Mouse (Mus musculus) lung, adult 2 months (tissue): ENCODE measurements at regions not wholly inside any gene's neighbourhood (a gene's known extent, or its start where the extent isn't known, plus 50 kb on each side); places are given as distances from the start of the nearest gene placed in this dataset.

Experiments
- DNase-seq: peaks from one replicate; pipeline ENCODE4 v3.0.0; 2022
- H3K4me1 ChIP-seq: fragments of 200-500 bp; 2 replicates; pipeline ENCODE4 v1.6.1; 2011; ENCODE audit warnings: low read length; ENCODE audit not compliant: control insufficient read depth, insufficient read depth
- H3K4me3 ChIP-seq: fragments of 200-500 bp; replicated peaks from 2 replicates; pipeline ENCODE3; 2011; ENCODE audit warnings: low read depth, mild to moderate bottlenecking, control low read depth, low read length; ENCODE audit errors: extremely low read depth
- CTCF ChIP-seq: fragments of 200-500 bp; IDR thresholded peaks from 2 replicates; pipeline ENCODE4 v1.5.1; 2011; ENCODE audit warnings: mild to moderate bottlenecking, low read length, control low read depth; ENCODE audit not compliant: insufficient read depth
- POLR2A ChIP-seq: fragments of 200-500 bp; IDR thresholded peaks from 2 replicates; pipeline ENCODE4 v1.6.1; 2011; ENCODE audit warnings: low read depth, mild to moderate bottlenecking, control low read depth, low read length, borderline replicate concordance; ENCODE audit errors: extremely low read depth
- WGBS: fragments of 180-500 bp; shearing (Covaris S2); methylation state at CpG from one replicate; pipeline ENCODE4 v1.1.7; 2018; 5-methylcytosine and 5-hydroxymethylcytosine counted together

DNA sequence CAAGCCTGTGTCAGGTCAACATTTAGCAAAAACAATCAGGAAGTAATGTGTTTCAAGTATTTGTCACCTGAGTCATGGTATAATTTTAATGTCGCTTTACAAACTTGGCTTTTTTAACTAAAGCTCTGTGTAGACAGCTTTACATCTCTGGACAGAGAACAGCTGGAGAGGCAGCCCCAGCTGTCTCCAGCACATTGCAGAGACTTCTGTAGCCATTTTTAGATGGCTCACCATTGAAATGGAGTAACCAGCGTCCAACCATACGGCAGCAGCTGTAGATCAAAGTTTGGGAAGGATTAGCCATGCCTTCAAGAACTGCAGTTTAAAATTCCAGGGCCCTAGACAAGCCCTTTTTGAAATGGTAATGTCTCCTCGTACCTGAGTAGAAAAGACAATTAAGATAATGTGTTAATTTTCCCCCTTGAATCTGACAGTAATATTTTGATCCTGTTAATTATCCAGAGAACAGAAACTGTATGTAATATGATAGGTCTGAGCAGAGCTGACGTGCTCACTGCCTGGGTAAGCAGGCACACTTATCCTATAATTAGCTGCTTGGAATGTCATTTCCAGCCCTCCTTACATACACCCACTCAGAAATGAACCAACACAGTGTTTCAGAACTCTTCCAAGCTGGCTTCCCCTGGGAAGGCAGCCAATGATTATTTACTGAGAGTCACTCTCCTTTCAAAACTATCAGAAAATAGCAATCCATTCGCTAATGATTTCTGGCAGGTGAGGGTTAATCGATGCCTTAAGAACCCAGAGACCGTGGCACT lies 104.6 kb upstream of the Irx5 start:
- WGBS: 51% methylated on average over 8 of the region's 8 CpGs
- TF ChIP-seq CTCF: no peak
- no peak for TF ChIP-seq POLR2A
- Histone ChIP-seq H3K4me3 (no peak overlapping the region), H3K4me1 (no peaks in the 10 kb centered on the region; the same call in 1 of the 2 replicates)
- DNase-seq: no peak

DNA sequence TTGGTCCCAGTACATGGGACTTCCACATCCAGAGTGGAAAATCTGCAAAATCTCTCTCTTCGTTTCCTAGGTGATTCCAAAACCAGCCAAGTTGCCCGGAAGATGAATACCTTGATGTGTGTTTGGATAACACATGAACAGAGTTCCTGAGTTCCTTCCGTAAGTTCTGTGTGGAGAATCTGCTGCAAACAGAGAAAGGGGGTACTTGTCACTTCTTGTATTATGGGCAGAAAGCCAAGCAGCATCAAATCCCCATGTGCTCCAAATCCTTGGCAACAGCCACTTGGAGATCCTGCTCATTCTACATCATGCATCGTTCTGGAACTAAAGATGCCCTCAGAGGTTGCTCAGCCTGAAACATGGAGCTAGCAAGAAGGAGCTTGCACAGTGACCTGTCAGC lies 111.1 kb upstream of the Irx5 start:
- no peaks in the 10 kb centered on the region for H3K4me1 ChIP-seq
- H3K4me3 ChIP-seq: no peak overlapping the region
- TF ChIP-seq CTCF (no peak), POLR2A (no peak)
- no peak for DNase-seq
- WGBS: 66% methylated on average over 4 of the region's 4 CpGs

DNA sequence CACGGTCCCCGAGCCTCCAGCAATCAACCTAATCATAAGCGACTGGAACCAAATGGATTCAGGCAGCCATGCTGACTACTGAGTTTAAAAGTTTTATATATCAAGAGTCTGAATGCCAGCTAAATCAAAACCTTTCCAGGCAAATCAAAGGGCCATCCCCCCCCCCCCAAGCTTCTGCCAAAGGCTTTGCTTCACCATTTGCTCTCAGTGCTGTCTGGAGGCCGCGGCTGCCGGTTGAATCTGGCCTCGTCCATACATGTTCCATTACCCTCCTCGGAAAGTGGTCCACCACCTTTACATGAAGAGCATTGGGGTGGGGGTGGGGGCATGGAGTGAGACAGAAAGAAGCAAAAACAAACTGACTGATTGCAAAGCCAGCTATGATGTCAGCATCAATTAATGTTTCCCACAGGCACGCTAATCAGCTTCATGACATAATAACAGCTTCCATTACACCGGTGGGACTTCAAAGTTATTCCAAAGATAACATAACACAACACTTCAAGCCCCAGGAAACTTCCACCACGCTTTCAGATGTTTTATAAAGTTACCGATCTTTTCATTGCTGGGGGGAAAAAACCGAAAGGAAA lies 116.6 kb upstream of the Irx5 start:
- Histone ChIP-seq H3K4me3 (no peak overlapping the region), H3K4me1 (no peaks in the 10 kb centered on the region; the same call in 1 of the 2 replicates)
- no peak for DNase-seq
- 79% methylated on average over 13 of the region's 13 CpGs for WGBS
- TF ChIP-seq POLR2A (no peak), CTCF (no peak)

DNA sequence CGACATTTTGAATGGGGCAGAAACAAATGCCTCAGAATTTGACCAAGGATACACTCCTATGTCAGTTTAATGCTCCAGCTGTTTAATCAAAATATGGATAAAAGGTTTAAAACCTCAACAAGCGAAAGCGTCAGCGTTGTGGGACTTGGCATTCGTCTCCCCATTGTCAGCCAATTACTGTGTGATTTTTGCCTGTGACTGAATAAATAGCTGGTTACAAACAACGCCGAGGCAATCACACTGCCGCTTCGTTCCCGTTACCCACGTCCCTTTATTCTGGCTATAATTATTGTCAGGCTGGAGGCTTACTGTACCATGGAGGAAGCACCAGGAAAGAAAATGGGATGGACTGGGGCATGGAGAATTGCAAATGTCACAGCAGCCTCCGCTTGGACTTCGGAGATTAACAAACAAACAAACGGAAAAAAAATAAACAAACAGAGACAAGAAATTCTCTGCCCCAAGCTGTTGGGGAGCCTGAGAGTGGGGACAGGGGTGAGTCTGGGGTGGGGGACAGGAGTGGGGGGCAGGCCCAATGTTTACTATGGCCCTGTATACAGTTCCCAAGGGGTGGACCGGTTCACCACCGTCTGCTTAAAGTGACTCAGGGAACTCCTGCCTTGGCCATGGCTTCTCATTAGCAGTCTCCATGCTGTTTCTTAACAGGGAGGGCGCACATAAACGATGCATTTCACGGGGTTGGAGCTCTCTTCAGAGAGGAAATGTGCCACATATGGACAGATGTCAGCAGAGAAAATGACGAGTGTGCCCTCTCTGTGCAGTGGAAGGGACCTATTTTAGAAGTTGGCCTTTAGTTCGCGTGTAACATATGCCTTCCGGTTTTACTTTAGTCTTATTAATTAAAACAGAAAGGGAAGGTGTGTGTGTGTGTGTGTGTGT lies 125.8 kb upstream of the Irx5 start:
- no peak for DNase-seq
- Histone ChIP-seq H3K4me1 (no peaks in the 10 kb centered on the region), H3K4me3 (no peak overlapping the region)
- no peak for TF ChIP-seq CTCF
- TF ChIP-seq POLR2A: no peak
- 63% methylated on average over 23 of the region's 23 CpGs for WGBS

DNA sequence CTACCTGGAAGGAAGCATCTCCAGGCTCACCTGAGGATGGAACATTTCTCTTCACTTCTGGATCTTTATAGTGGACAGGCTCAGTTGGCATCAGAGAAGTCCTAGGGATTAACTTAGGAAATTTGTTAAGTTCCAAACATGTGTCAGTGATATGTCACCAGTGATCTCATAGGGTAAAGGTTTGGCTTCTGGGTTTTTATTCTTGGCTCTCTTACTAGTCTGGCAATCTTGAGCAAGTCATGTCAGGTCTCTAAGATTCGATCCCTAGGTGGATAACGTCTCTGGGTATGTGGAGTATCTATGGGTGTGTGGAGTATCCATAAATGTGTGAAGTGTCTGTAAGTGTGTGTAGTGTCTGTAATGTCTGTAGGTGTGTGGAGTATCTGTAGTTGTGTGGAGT lies 127.9 kb upstream of the Irx5 start:
- WGBS: 71% methylated on average over 2 of the region's 2 CpGs
- no peak for DNase-seq
- H3K4me1 ChIP-seq: no peaks in the 10 kb centered on the region

DNA sequence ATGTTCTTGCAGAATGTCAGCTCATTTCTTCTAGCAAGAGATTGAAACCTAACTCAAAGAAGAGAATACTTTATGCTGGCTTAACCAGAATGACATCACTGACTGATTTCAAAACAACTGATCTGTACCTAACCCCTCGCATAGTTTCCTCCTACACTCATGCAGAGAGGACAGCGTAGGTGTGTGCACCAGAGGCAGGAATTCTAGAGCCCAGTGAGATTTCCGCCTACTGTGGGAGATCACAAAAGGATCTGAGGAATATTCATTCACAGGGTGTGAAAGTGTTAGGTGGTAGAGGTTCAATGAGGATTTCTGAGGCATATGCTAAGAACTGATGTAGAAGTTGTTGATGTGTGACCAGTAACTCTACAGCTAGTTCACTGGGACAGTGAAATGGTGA lies 132.5 kb upstream of the Irx5 start:
- WGBS: 86% methylated on average over 3 of the region's 3 CpGs
- no peak for TF ChIP-seq CTCF
- no peaks in the 10 kb centered on the region for H3K4me1 ChIP-seq
- no peak for DNase-seq
- no peak overlapping the region for H3K4me3 ChIP-seq

More for the DNA sequence above, 127.9 kb upstream of the Irx5 start:
- no peak overlapping the region for H3K4me3 ChIP-seq
- TF ChIP-seq CTCF (no peak), POLR2A (no peak)

DNA sequence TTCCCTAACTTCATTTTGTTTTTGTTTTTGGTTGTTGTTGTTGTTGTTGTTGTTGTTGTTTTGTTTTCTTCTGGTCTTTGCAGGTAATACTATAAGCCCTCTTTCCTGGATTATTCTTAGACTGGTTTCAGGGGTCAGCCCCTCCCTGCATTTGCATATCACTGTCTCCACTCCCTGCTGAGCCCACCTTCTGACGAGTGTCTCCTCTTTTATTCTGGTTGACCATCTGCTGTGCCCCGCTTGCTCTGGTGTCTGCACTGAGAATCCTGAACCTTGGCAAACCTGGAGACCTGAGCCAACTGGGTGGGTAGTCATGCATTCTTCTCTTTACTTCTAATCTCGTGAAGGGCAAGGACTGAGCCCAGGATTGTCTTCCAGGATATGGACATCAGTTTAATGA lies 134.4 kb upstream of the Irx5 start:
- 53% methylated on average over 3 of the region's 3 CpGs for WGBS
- DNase-seq: no peak

GRCm38 (mm10) chr8:92219181-92219890 lies 138.1 kb upstream of the Irx5 start:
- TF ChIP-seq POLR2A: no peak
- no peak for TF ChIP-seq CTCF
- Histone ChIP-seq H3K4me3 (no peak overlapping the region), H3K4me1 (no peaks in the 10 kb centered on the region)
- WGBS: 71% methylated on average over 9 of the region's 9 CpGs
- DNase-seq: no peak

More for the DNA sequence above, 134.4 kb upstream of the Irx5 start:
- TF ChIP-seq CTCF: no peak
- TF ChIP-seq POLR2A: no peak
- Histone ChIP-seq H3K4me3 (no peak overlapping the region), H3K4me1 (no peaks in the 10 kb centered on the region)

DNA sequence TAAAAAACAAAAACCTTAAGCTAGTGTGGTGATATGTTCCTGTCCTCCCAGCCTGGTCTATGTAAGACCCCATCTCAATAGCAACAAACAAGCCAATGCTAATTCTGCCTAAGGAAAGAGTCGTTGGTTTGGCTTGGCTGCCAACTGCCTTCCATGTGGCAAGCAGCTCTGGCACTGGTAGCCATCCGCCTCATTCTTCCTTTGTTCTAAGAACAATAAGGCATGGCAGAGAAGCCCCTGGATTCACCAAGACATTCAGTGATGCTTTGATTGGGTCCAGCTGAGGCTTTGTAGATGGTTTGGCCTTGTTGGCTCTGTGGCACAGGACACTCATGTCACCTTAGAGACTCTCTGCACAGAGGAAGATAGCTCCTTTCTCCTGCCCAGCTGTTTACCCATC lies 139.9 kb upstream of the Irx5 start:
- TF ChIP-seq POLR2A (no peak), CTCF (no peak)
- H3K4me3 ChIP-seq: no peak overlapping the region
- no peak for DNase-seq
- WGBS: 76% methylated on average over 2 of the region's 2 CpGs
- H3K4me1 ChIP-seq: no peaks in the 10 kb centered on the region
